Mouse (Mus musculus) stomach, postnatal 0 days (tissue): ENCODE data around the gene Fubp1.

Source experiments
- CTCF ChIP-seq: IDR thresholded peaks from 2 replicates; pipeline ENCODE4 v1.5.1; 2016; ENCODE audit warnings: antibody characterized with exemption, low read depth, mild to moderate bottlenecking, moderate library complexity
- EP300 ChIP-seq: optimal IDR thresholded peaks from 2 replicates; pipeline ENCODE3; 2016; ENCODE audit warnings: antibody characterized with exemption

- TF ChIP-seq CTCF, result no peak
- TF ChIP-seq EP300, result no peak
These were observed 61.7 kb downstream of the Fubp1 start for GRCm38 (mm10) chr3:152271876-152272275.
